Mouse (Mus musculus) right cerebral cortex, postnatal 25 days (tissue): ENCODE measurements around the gene Chst1.

Source experiments
- DNase-seq: peaks from one replicate; pipeline ENCODE4 v3.0.0; 2022

Gene Chst1

DNA sequence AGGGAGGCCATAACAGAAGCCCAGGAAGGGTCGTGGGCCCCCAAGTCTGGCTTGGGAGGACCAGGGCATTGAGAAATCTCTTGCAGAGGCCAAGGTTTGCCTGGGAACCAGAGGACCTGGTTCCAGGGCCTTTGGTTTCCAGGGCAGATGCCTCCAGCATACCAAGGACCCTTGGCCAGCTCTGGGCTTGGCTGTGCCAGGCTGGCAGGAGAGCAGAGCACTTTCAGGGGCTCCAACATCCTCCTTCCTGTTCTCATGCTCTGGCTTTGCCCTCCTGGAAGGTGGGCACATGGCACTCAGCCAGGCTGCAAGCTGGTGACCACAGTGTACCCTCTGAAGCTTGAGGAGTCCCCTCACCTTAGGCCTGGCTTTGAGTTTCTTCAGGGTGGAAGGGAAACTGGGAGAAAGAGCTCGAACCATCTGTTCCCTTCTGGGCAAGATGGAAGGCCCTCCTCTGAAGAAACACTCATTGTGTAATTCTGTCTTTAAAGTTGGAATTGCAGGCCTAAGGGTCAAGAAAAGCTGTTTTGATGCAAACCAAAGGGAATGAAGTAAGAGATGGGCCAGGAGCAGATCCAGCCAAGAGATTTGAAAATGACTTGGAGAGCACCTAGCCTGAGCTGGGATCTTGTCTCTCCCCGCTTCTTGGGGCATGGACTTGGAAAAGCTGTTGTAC is 10.3 kb downstream of the Chst1 start:
- no peak for DNase-seq

- no peak for DNase-seq
These were observed 14.1 kb downstream of the Chst1 start for GRCm38 (mm10) chr2:92613645-92614044.

DNA sequence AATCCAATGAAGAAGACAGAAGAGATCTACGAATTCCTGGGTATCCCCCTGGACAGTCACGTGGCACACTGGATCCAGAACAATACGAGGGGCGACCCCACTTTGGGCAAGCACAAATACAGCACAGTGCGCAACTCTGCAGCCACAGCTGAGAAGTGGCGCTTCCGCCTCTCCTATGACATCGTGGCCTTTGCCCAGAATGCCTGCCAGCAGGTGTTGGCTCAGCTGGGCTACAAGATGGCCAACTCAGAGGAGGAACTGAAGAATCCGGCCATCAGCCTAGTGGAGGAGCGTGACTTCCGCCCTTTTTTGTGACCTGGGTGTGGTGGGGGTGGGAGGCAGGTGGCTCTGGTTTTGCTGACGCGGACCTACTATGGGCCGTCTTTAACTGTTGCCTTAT is 14.6 kb downstream of the Chst1 start:
- no peak for DNase-seq

- no peak for DNase-seq
These were observed 17.7 kb downstream of the Chst1 start for GRCm38 (mm10) chr2:92617077-92617756.

DNA sequence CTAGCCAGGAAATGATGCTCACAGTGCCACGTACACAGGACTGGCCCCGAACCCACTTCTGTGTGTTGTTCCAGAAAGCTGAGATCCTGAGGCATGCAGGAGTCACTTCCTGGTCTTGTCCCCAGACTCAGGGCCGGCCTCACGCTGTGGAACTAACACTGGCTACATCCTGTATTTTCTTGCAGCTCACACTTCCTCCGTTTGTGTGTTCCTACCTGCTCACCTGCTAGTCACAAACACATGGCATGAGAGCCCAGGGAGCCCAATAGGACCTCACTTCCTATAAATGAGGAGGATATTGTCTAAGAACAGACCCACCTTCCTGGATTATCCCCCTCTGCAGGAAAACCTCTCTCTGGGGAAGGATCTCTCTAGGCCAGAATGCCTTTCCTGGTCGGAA is 18.5 kb downstream of the Chst1 start:
- DNase-seq = no peak

GRCm38 (mm10) chr2:92627633-92628032 is 28.1 kb downstream of the Chst1 start:
- DNase-seq = no peak

GRCm38 (mm10) chr2:92630799-92631198 is 31.3 kb downstream of the Chst1 start:
- DNase-seq = no peak

GRCm38 (mm10) chr2:92632027-92632426 is 32.5 kb downstream of the Chst1 start:
- DNase-seq = no peak

DNA sequence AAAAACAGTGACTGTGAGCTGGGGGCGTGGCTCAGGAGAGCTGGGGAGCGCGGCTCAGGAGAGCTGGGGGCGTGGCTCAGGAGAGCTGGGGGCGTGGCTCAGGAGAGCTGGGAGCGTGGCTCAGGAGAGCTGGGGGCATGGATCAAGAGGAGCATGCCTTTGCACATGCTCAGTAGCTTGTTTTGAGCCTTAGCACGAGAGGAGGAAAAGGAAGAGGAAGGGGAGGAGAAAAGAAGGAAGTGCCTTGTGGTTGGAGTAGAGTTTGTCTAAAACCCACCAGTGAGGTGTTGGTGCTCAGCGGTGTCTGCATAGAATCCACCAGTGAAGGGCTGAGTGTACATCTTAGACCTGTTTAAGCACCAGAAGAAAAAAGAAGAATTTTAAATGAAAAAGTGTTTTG is 41.0 kb downstream of the Chst1 start:
- DNase-seq = no peak

GRCm38 (mm10) chr2:92645282-92646037 is 46.0 kb downstream of the Chst1 start:
- no peak for DNase-seq

GRCm38 (mm10) chr2:92649154-92649801 is 49.8 kb downstream of the Chst1 start:
- DNase-seq = no peak

GRCm38 (mm10) chr2:92650428-92650827 is 50.9 kb downstream of the Chst1 start:
- DNase-seq = no peak

GRCm38 (mm10) chr2:92651294-92651816 is 51.8 kb downstream of the Chst1 start:
- no peak for DNase-seq

DNA sequence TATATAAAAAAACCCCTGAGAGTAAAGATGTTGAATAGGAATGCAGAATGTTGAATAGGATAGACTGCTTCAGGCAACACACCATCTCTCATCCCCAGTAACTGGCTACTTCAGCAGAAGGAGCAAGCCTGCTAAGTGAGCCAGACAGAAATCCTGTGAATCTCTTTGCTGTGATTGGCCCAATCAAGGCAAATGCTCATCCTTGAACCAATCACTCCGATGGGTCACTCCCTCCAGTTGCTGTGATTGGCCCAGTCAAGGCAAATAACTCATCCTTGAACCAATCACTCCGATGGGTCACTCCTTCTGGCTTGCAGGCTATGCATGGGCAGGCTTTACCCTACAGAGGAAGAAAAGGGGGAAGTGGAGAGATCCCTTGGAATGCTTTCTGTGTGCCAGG is 57.7 kb downstream of the Chst1 start:
- DNase-seq = no peak

DNA sequence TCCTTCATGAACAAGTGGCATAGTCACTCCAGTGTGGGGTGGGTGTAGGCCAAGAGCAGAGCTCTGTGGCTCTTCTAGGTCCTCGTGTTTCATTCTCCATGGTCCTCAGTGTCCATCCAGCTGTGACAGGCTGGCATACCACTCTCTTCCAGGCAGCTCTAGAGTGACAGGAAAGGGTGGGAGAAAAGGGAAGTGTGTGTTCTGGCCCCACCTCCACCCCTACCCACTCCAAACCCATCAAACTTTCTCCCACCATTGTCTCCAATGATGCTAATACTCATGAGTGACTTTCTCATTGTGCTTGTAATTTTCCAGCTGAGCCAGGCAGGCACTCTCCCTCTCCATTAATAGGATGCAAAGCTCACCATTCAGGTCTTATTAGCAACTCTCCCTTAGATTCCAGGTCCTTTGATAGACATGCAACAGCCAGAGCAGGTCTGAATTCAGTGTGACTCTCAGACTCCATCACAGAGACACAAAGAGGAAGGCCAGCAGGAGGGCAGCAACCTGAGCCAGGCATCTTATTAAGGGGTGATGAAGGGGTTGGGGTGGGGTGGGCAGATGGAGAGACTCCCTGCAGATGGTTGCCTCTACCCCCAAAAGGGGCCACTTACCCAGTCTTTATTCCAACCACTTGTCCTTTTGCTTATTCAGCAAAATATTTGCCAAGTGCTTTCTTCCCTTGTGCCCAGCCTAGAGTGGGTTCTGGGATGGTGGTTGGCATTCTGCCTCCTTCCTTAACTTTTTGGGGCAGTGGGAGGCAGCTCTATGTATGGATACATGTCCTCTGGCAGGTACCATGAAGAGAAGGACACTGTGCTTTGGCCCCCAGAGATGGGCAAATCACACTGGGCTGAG is 59.0 kb downstream of the Chst1 start:
- DNase-seq = no peak

GRCm38 (mm10) chr2:92659491-92660035 is 60.1 kb downstream of the Chst1 start:
- DNase-seq = no peak

GRCm38 (mm10) chr2:92662534-92663068 is 63.1 kb downstream of the Chst1 start:
- no peak for DNase-seq
